Mouse (Mus musculus) B cell, adult 2 months (primary cell): ENCODE data around the gene Ptprm.

ENCODE experiments used
- DNase-seq, 2 experiments: peaks; one replicate each; pipeline ENCODE4 v3.0.0; 2022

The Ptprm gene

DNA sequence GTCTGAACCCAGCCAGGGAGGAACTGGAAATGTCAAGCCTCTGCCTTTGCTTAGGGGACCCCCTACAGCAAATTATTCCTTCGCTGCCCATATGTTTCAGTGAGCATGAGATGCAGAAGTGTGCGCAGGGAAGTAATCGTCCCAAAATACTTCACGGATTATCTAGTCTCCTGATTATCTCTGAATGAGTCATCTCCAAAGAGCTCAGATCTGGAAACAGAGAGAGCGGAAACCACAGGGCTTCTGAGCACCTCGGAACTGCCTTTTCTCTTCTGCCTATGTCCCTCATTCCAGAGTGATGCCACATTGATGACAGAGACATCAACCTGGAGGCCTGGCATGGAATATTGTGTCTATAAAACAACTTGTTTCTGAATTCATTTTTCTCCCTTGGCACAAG lies 11.3 kb downstream of the Ptprm start:
- DNase-seq, result no peak

DNA sequence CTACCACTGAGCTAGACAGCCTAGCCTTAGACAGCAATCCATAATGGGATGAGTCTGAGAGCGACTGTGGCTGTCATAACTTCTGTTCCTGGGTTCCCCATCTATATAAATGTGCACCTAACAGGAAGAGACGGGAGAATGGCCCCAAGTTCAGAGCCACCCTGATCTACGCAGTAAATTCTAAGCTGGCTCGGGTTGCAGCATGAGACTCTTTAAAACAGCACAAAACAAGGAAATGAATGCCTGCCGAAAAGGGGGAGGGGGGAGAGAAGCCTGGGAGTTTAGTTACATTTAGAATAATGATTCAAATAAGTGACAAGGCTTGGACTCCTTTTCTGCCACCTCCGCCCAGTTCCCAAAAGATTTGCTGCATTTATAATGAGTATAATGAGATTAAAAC lies 13.9 kb downstream of the Ptprm start:
- DNase-seq, result no peak

DNA sequence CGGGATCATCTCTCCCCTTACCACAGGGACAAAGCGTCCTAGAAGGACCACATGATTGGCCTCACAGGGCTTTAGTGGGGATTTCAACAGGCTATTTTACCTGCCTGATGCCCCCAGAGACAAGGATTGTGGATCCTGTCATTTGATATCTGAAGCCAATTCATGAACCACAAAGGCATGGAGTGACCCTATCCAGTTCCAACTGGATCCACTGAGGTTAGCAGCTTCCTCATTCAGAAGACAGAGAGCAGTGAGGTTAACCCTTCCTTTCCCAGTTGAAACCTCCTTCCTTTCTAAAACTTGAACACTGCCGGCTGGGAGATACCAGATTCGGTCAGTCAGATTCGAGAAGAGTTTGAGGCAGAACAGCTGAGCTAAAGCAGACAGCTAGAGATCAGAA lies 14.7 kb downstream of the Ptprm start:
- no peak for DNase-seq

DNA sequence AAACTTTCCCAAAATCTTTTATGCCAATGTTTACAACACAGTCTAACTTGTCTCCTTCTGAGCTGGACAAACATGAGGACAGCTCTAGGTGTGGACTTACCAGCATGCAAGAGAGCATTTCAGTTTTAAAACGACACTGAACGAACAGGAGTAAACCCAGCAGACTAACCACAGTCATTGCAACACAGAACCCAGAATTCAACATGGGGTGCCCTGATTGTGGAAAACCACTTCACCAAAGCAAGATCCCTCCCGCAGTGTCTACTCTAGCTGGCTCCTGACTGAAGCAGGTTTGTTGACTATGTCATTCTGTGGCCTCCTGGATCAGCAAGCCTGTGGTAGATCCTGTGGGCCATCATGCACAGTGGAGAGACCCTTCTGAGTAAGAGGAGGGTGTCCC lies 19.9 kb downstream of the Ptprm start:
- DNase-seq, result no peak

DNA sequence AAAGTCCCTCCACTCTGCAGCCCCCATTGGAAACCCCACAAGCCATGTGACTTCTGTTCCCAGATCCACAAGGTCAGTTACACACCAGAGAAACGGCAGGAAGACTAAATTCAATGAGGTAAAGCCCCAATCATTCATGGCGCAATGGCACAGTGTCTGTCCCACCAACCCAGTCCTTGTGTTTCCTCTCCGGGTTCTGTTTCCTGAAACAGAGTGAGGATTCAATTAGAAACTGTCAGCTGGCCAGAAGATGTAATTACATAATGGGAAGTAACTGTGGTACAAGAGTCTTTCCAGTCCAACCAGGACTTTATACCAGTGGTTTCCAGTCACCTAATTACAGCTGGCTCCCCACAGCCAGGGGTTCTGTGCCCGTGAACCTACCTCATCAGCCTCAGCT lies 24.8 kb downstream of the Ptprm start:
- no peak for DNase-seq

DNA sequence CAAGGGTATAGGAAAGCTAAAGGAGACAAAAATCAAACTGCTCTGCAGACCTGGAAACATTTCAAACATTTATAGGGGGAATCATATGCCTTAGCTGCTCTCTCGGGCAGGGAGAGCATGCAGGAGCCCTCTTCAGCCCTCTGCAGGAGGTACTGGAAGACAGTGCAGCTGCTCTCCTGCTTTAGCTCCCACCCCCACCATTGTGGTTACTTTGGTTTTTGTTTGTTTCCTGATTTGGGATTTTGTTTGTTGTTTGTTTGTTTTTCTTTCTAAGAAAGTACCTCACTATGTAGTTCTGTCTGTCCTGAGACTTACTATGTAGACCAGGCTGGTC lies 29.8 kb downstream of the Ptprm start:
- no peak for DNase-seq

DNA sequence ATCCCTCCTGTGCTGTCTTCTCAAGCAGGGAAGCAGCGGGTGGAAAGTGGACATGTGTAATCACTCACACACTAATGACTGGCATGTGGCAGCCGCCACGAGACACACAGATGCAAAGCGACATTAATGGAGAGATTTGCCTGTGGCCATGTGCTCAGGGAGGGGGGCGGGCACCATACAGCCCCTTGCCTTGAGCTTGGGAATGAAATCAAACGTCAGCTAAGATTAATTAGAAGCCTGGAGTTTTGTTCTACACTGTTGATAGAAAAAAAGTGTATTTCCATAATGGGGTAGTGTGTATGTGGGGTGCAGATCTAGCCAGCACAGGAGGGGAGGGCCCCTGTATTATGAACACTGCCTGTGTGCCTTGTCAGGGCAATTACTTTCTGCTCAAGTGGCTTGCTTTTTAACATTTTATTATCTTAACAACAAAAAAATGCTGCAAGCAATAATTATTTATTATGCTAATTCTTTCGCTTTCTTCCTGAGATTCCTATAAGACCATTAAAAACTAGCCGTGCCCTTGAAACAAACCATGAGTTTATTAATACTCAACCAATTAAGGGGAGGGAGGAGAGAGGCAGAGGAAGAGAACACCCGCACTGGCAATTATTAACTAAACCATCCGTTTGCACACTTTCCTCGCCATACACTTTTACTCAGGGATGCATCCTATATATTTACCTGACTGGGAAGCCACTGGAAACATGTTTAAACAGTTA lies 30.3 kb downstream of the Ptprm start:
- DNase-seq, result no peak

DNA sequence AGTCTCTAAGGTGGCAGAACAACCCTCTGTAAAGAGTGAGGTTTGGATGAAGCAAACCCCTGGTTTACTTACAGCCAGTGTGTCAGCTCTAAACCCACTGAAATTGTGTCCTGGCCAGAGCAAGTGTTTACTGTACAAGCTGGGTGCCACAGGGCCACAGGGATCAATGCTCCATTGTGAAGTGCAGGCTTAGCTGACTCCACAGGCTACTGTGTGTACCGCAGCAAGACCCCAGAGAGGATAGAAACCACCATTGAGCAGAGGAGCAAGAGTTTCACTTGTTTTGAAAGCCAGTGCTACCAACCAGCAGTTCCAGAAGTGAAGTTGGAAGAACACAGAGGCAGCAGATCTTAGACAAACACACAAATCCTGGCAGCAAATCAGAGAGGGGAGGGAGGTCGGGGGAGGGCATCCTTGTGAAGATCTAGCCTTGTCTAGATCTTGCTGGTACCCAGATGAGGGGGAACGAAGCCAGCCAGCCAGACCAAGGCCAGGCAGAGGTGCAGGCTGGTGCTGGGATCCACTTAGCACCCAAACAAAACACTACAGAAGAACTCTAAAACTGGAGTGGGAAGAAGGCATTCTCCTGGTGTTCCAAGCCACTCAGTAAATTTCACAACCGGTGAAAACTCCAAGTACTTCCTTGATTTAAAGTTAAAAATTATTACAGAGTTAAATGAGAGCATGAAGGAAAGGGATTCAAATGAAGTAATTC lies 39.6 kb downstream of the Ptprm start:
- DNase-seq, result no peak

DNA sequence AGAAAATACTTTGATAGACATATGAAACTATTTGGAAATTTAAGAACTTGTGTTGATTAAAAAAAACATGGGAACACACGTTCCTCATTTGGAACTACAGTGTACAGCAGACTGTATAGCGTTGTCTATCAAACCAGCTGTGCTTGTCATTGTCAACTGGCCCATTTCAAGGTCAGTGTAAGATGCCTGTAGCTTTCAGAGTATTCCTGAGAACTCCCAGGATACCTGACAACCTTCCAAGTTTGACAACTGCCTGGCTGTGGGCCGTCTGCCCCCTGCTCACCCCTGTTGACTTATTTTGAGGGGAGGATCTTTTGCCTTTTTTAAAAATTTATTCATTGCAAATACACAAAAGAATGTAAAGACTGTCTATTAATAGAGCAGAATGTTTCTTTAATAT lies 45.8 kb downstream of the Ptprm start:
- DNase-seq, result no peak

DNA sequence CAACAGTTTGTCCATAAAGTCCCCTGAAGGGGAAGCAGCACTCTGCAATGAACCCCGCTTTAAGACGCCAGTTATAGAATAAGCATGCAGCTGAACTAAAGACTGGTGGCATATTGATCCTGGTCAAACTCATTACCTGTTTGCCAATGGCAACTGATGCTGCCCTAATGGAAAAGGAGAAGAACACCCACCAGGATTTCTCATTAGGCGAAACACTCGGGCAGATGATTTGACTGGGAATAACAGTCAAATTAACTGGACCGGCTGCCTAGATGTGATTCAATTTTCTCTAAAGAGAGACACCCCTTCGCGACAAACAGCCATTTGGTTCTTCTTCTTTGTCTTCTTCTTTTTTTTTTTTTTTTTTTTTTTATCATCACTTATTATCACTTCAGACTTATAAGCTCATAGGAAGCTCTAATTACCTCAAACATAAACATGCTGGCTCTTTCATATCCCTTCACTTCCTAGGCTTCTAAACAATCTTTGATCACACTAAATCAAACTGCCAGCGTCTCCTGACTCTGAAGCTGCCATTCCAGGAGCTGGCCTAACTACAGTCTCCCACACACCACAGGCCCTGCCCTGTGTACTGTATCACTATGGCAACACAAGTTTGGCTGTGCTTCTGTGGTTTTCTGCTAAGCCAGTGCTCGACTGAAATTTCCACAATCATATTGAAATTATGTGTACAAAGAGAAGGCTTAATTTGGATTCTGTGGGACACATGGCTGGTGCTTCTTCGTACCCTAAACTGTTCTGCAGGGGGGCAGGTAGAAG lies 48.0 kb downstream of the Ptprm start:
- no peak for DNase-seq

DNA sequence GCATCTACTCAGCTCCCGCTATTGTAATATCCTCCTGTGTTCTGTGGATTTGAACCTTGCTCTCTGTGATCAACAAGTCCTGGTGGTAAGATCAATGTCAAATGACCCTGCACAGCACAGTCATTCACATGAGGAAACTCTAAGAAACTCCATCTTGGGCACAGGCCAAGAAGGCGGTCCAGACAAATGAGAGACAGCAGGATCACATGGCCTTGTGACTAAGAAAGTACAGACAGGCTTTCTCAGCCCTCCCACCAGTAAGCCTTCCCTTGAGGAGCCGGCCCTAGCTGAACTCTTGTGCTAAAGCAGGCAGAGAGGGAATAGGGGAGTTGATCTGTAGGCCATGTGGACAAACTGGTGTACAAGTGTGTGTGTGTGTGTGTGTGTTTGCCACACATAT lies 49.4 kb downstream of the Ptprm start:
- DNase-seq, result no peak

DNA sequence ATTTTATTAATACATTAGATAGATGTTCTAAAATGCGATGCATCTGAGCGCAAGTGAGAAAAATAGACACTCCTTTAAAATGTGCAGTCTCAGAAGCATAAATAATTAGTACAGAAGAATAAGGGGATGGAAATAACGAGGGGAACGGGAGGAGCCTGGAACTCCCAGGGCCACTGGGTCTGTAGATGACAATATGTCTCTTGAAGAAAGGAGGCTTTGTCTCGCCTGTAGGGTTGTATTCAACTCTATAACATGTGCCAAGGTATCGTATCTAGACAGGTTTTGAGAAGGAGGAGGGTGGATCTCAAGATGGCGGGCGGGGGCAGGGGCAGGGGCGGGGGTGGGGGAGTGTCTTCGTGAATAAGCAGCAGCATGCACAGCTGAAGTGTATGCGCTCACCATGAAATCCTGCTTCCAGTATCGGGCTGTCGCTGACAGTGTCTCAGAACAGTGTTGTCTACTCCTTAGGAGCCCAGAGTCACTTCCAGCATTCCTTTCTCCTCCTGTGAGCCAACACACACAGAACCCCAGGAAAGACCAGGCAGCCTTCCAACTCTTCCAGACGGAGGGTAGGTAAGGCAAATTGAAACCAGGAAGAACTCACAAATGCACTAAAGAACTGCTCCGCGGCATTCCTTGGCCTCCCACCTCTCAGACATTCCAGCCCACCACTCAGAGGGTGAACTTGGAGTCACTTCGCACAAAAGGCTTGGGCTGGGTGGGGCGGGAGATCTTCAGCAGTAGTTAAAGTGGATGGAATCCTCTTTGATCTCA lies 50.7 kb downstream of the Ptprm start:
- no peak for DNase-seq

DNA sequence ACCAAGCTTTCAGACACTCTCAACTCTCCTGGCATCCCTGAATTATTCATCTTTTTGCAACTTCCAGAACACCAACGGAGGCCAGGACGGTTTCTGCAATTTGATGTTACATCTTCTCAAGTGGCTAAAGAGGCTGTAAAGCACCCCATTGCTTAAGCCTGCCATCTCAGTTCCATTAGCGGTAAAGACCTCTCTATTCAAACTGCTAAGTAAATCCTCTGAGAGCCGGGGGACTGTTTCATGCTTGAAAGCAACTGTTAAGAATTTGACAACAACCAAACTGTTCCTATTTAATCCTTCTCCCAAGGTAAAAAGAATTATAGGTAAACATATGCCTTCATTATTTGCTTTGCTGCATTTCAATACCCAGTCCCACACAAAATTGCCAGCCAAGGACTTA lies 51.7 kb downstream of the Ptprm start:
- no peak for DNase-seq

DNA sequence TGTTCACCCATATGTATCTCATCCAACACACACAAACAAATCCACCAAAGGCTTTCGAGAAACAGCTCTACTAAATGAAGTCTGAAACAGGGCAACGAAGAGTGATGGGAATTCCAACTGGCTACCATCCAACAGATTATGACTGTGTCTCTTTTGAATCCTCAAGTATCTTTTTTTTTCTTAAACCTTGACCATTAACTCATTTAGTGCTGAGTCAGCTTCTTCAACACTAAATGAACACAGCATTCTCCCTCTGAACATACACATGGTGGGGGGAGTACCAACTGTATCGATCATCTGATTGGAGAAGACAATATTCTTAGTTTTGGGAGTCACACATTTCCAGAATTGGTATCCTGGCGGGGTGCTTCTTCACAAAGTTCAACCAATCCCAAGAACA lies 52.2 kb downstream of the Ptprm start:
- DNase-seq, result no peak

DNA sequence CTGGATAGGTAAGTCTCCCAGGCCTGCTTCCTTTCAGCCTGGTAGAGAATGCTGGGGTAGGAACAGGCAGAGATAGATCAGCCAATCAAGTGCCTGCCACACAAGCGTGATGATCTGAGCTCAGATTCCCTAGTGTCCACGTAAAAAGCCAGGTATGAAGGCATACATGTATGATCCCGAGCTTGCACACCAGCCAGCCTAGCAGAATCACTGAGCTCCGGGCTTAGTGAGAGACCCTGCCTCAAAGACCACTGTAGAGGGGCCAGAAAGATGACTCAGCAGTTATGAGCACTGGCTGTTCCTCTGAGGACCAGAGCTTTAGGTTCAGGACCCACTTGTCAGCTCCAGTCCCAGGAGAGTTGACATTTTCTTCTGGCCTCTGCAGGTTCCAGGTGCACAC lies 52.9 kb downstream of the Ptprm start:
- no peak for DNase-seq

DNA sequence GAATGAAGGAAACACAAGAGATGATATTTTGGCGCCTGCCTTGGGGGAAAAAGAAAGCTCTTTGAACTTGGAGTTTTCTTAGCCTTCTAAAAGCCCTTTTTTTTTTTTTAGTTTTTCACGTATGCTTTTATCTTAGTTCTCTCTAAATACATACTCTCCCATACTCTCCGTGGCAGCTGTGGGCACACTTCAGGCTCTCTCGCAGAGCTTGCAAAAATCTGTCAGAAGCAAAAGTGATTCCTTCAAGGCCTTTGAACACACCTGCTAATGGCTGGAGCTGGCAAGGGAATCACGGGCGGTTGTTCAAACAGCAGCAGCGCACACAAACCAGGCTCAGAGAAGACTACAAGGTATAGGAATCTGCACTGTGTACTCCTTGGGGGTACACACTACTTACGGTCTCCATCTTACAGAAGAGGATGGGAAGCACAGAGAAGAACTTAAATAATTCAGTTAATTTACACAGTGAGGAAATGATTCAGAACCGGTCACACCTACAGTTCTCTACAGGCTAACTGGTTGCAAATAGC lies 55.9 kb downstream of the Ptprm start:
- no peak for DNase-seq

DNA sequence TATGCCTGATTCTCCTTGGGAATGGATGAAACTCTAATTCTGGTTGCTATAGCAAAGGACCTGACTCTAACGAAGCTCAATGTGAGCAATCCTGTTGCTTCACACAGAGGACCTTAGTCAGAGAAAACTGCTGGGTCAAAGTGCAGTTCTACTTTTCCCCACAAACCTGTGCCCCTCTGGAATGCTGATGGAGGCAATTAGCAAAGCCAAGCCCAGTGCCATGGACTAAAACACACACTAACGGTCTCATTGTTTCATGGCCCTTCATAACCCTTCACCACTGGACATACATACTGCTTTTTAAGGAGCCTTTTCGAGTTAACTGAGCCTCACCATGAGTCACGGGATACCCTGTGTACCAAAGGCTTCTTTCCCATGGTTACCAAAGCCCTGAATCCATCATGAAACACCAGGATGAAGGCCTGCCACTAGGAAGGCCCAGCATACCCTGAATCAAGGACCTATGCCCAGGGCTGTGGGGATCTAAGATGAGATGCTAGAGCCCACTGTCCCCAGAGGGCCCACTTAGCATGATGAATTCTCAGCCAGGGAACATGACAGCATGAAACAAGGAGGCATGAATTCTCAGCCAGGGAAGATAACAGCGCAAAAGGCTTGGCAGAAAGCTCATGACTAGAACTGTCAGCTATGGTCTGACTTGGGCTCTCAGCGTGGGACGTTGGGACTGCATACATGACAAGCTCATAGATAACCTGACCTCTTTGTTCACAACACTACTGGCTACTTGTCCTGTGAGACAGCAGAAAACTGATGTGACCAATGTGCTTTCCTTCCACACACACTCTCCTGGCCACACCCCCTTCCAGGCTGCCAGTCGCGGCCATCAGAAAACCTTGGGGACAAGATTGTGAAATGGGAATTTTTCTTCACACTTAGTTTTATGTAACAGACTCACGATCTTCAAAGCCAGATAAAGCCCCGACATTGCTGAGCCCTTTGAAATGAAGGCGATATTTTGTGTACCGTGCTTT lies 57.4 kb downstream of the Ptprm start:
- no peak for DNase-seq

DNA sequence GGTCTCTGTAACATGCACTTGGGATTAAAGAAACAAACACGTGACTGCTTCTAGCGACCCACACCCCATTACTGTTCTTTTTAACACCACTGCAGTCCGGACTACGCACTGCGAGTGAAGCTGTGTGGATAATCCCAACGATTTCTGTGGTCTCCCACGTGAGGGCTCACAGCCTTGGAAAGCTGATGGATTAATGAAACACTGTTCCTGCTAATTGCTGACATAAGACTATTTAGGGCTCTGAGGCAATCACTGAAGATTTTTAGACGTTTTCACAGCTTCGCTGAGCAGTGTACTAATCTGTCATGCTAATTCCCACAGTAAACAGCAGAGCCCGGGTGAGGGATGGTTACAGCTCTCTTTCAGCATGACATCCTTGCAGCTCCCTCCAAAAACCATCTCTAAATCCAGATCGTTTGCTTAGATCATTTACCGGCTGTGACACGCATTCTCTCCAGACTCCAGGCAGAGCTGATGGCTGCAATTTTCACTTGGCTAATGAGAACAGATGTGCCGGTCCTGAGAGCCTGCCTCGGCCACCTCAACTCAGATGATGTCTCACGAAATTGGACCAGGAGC lies 63.5 kb downstream of the Ptprm start:
- no peak for DNase-seq

DNA sequence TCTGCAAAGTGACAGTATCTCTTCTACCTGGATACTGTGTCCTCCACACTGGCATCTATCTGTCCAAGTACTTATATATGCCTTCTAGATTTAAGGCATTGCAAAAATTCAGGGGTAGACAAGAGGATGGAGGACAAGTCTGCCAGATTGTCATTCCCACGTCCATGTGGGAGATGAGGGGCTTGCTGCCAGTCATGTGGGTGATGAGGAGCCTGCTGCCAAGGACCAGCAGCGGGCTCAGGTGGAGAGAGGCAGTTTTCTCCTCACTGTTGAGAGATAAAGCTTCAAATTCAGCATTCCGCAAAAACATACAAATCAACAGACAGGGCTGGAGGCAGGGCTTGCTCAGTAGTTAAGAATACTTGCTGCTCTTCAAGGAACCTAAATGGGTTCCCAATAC lies 66.8 kb downstream of the Ptprm start:
- DNase-seq, result no peak

DNA sequence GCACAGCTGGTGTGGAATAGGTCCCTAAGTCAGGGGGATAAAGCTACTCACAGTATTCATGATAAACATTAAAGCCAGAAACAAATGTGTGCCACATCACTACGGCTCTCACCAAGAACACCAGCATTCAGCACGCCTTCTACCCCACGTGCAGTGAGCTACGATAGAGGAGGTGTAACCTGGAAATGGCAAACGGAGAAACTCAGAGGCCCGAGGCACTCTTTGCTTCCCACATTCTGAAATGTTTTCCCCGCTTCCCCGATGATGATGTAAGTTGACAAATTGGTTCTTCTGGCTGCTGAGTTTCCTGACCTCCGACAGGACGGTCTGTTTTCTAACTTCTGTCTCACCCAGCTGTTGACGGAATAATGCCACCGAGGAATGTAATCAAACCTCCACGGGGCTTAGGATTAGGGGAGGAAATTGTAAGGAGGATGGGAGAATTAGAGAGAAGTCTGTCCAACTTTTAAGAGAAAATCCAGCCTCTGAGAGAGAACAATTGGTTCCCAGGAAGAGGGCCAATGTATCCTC lies 72.6 kb downstream of the Ptprm start:
- no peak for DNase-seq
